Mouse (Mus musculus) left cerebral cortex, adult 9 months (tissue): ENCODE results near the gene Memo1.
A peak's percentile ranks its signal among the peaks of the same experiment; 100 is the strongest.
"Not testable (repeated sequence)": the region's sequence is repeated elsewhere in the genome, so short reads cannot be mapped to it uniquely, and the experiment has no call there.

Experiments used
- DNase-seq, 2 experiments: peaks; one replicate each; pipeline ENCODE4 v3.0.0; 2022; ENCODE audit warnings: low spot score in 2 of 2

Gene Memo1

GRCm38 (mm10) chr17:74295026-74295970, at the start of gene Memo1:
Memo1 (minus strand) TSS chr17:74295521.
- peak; percentile 40 to 75 for DNase-seq

GRCm38 (mm10) chr17:74341151-74341550, 45.8 kb upstream of the Memo1 start:
- no peak for DNase-seq

- peak in 1 of 2 experiments; percentile 50 for DNase-seq
Measured at GRCm38 (mm10) chr17:74338937-74339804, 43.9 kb upstream of the Memo1 start, which contains the start of gene Spast. Spast (plus strand) TSS chr17:74338987.

- DNase-seq, result peak; percentile 81 to 95
Measured at GRCm38 (mm10) chr17:74338225-74338931, 43.1 kb upstream of the Memo1 start.

- DNase-seq, result no peak
Measured at GRCm38 (mm10) chr17:74331049-74331676, 35.8 kb upstream of the Memo1 start.

- not testable (repeated sequence) for DNase-seq
Measured at GRCm38 (mm10) chr17:74328146-74328545, 32.8 kb upstream of the Memo1 start.

GRCm38 (mm10) chr17:74327195-74327594, 31.9 kb upstream of the Memo1 start:
- DNase-seq, result not testable (repeated sequence)

- no peak for DNase-seq
Measured at GRCm38 (mm10) chr17:74323844-74324243, 28.5 kb upstream of the Memo1 start, which contains the start of gene Dpy30. Dpy30 (minus strand) TSS chr17:74323944.

- DNase-seq, result no peak
Measured at GRCm38 (mm10) chr17:74322400-74323054, 27.2 kb upstream of the Memo1 start.

GRCm38 (mm10) chr17:74318721-74319120, 23.4 kb upstream of the Memo1 start:
- DNase-seq, result no peak

GRCm38 (mm10) chr17:74316309-74316863, 21.1 kb upstream of the Memo1 start:
- DNase-seq, result peak; percentile 78 to 81

GRCm38 (mm10) chr17:74315445-74316308, 20.4 kb upstream of the Memo1 start:
- DNase-seq, result no peak

GRCm38 (mm10) chr17:74306021-74306420, 10.7 kb upstream of the Memo1 start:
- no peak for DNase-seq

GRCm38 (mm10) chr17:74305616-74306015, 10.3 kb upstream of the Memo1 start:
- no peak for DNase-seq

GRCm38 (mm10) chr17:74304060-74304459, 8.7 kb upstream of the Memo1 start:
- DNase-seq, result no peak

GRCm38 (mm10) chr17:74300089-74300488, 4.8 kb upstream of the Memo1 start:
- DNase-seq, result no peak

- DNase-seq, result not testable (repeated sequence)
Measured at GRCm38 (mm10) chr17:74296991-74297390, 1.7 kb upstream of the Memo1 start.

GRCm38 (mm10) chr17:74296076-74296823, 929 bp upstream of the Memo1 start:
- DNase-seq, result no peak
